Mouse (Mus musculus): Measurements from ENCODE around the gene Xpot. TPM values are rescaled to one million over a fixed set of nuclear protein-coding genes. Genes with fewer than 3 reads are reported as not detected.

Xpot gene
- polyA plus RNA-seq, 1 experiment from 2014 or later = 26.3 TPM

GRCm38 (mm10) chr10:121640150-121640930, 14.2 kb upstream of the Xpot start:
- Histone ChIP-seq H3K4me1 (replicated peaks) (peaks cover 19% of the 10 kb centered on the region), H3K36me3 (no peaks in the 10 kb centered on the region), H3K9me3 (no peaks in the 10 kb centered on the region), H3K4me3 (no peak overlapping the region), H3K9ac (no peak overlapping the region), H3K4me2 (peak overlapping the region; percentile 88), H3K27ac (replicated peaks) (no peak overlapping the region), H3K27me3 (peaks cover 48% of the 10 kb centered on the region)
- ATAC-seq (ENCODE audit: low read depth) = peak; percentile 73; the same call in 1 of the 2 replicates
- WGBS = 45% methylated on average over 6 of the region's 6 CpGs

- ATAC-seq (ENCODE audit: low read depth) = no peak
- 81% methylated on average over 5 of the region's 5 CpGs for WGBS
- no peak overlapping the region for H3K4me3 ChIP-seq
These were observed 13.4 kb upstream of the Xpot start for GRCm38 (mm10) chr10:121639573-121639972.

GRCm38 (mm10) chr10:121636276-121636675, 10.1 kb upstream of the Xpot start:
- Histone ChIP-seq H3K9ac (no peak overlapping the region), H3K27ac (replicated peaks) (no peak overlapping the region), H3K4me3 (no peak overlapping the region), H3K4me1 (replicated peaks) (peaks cover 5% of the 10 kb centered on the region), H3K36me3 (no peaks in the 10 kb centered on the region), H3K4me2 (no peak overlapping the region), H3K27me3 (peaks cover 13% of the 10 kb centered on the region), H3K9me3 (no peaks in the 10 kb centered on the region)
- no peak for ATAC-seq (ENCODE audit: low read depth)
- WGBS = 90% methylated on average over 6 of the region's 6 CpGs

More at GRCm38 (mm10) chr10:121639573-121639972, 13.4 kb upstream of the Xpot start:
- Histone ChIP-seq H3K4me1 (replicated peaks) (peaks cover 19% of the 10 kb centered on the region), H3K9me3 (no peaks in the 10 kb centered on the region), H3K27ac (replicated peaks) (no peak overlapping the region), H3K36me3 (no peaks in the 10 kb centered on the region), H3K9ac (no peak overlapping the region), H3K4me2 (no peak overlapping the region), H3K27me3 (peaks cover 46% of the 10 kb centered on the region)

- Histone ChIP-seq H3K4me3 (no peak overlapping the region), H3K9me3 (no peaks in the 10 kb centered on the region), H3K4me1 (replicated peaks) (no peaks in the 10 kb centered on the region), H3K36me3 (no peaks in the 10 kb centered on the region), H3K27me3 (no peaks in the 10 kb centered on the region), H3K9ac (no peak overlapping the region), H3K4me2 (no peak overlapping the region), H3K27ac (replicated peaks) (no peak overlapping the region)
- ATAC-seq (ENCODE audit: low read depth) = no peak
- 60% methylated on average over 1 of the region's 1 CpGs for WGBS
These were observed 8.0 kb upstream of the Xpot start for GRCm38 (mm10) chr10:121634159-121634558.

- Histone ChIP-seq H3K27me3 (no peaks in the 10 kb centered on the region), H3K36me3 (no peaks in the 10 kb centered on the region), H3K27ac (replicated peaks) (no peak overlapping the region), H3K4me2 (no peak overlapping the region), H3K9ac (no peak overlapping the region), H3K4me1 (replicated peaks) (peaks cover 19% of the 10 kb centered on the region), H3K9me3 (no peaks in the 10 kb centered on the region), H3K4me3 (no peak overlapping the region)
- 86% methylated on average over 6 of the region's 6 CpGs for whole genome bisulfite sequencing
- ATAC-seq (ENCODE audit: low read depth) = no peak
These were observed 2.5 kb upstream of the Xpot start for GRCm38 (mm10) chr10:121628561-121629040.

- H3K9me3 ChIP-seq = no peaks in the 10 kb centered on the region
- no peak overlapping the region for H3K27ac ChIP-seq (replicated peaks)
- no peaks in the 10 kb centered on the region for H3K27me3 ChIP-seq
- 0 out of 2 replicates have a peak, but pooled peaks cover 4% of the 10 kb centered on the region for H3K36me3 ChIP-seq
- no peak overlapping the region for H3K4me2 ChIP-seq
- no peak for ATAC-seq (ENCODE audit: low read depth)
- no peak overlapping the region for H3K9ac ChIP-seq
- no peak overlapping the region for H3K4me3 ChIP-seq
- 85% methylated on average over 10 of the region's 10 CpGs for WGBS
- H3K4me1 ChIP-seq (replicated peaks) = peaks cover 20% of the 10 kb centered on the region
These were observed 1.2 kb upstream of the Xpot start for GRCm38 (mm10) chr10:121627216-121627852.

- no peak; the same call in 1 of the 2 replicates for ATAC-seq (ENCODE audit: low read depth)
- Histone ChIP-seq H3K4me1 (replicated peaks) (peaks cover 20% of the 10 kb centered on the region), H3K27ac (replicated peaks) (peak overlapping the region; percentile 91), H3K4me2 (peak overlapping the region; percentile 73), H3K36me3 (peaks cover 18% of the 10 kb centered on the region), H3K9ac (peak overlapping the region; percentile 89), H3K4me3 (peak overlapping the region; percentile 83), H3K27me3 (no peaks in the 10 kb centered on the region), H3K9me3 (no peaks in the 10 kb centered on the region)
- WGBS = under 1% methylated on average over 41 of the region's 41 CpGs
These were observed 536 bp downstream of the Xpot start for GRCm38 (mm10) chr10:121625407-121626185.

- no peak for ATAC-seq (ENCODE audit: low read depth)
- WGBS = 22% methylated on average over 9 of the region's 9 CpGs
- H3K9ac ChIP-seq = peak overlapping the region; percentile 89
These were observed 1.1 kb downstream of the Xpot start for GRCm38 (mm10) chr10:121625006-121625405.

GRCm38 (mm10) chr10:121623670-121624069, 2.5 kb downstream of the Xpot start:
- H3K27me3 ChIP-seq = no peaks in the 10 kb centered on the region
- H3K9ac ChIP-seq = no peak overlapping the region
- no peak overlapping the region for H3K27ac ChIP-seq (replicated peaks)
- no peak overlapping the region for H3K4me3 ChIP-seq
- no peak for ATAC-seq (ENCODE audit: low read depth)
- no peaks in the 10 kb centered on the region for H3K9me3 ChIP-seq
- 87% methylated on average over 7 of the region's 7 CpGs for WGBS
- no peak overlapping the region for H3K4me2 ChIP-seq
- peaks cover 35% of the 10 kb centered on the region for H3K36me3 ChIP-seq
- H3K4me1 ChIP-seq (replicated peaks) = peaks cover 20% of the 10 kb centered on the region

More at GRCm38 (mm10) chr10:121625006-121625405, 1.1 kb downstream of the Xpot start:
- no peaks in the 10 kb centered on the region for H3K9me3 ChIP-seq
- H3K4me3 ChIP-seq = peak overlapping the region; percentile 83
- no peaks in the 10 kb centered on the region for H3K27me3 ChIP-seq
- H3K4me2 ChIP-seq = peak overlapping the region; percentile 73
- peaks cover 20% of the 10 kb centered on the region for H3K4me1 ChIP-seq (replicated peaks)
- peaks cover 23% of the 10 kb centered on the region for H3K36me3 ChIP-seq
- H3K27ac ChIP-seq (replicated peaks) = no peak overlapping the region

- 91% methylated on average over 6 of the region's 6 CpGs for WGBS
- no peak overlapping the region for H3K4me3 ChIP-seq
- peaks cover 47% of the 10 kb centered on the region for H3K36me3 ChIP-seq
- H3K27me3 ChIP-seq = no peaks in the 10 kb centered on the region
- no peak overlapping the region for H3K4me2 ChIP-seq
- no peak for ATAC-seq (ENCODE audit: low read depth)
- H3K9ac ChIP-seq = no peak overlapping the region
- H3K27ac ChIP-seq (replicated peaks) = no peak overlapping the region
- H3K4me1 ChIP-seq (replicated peaks) = peaks cover 20% of the 10 kb centered on the region
- no peaks in the 10 kb centered on the region for H3K9me3 ChIP-seq
These were observed 3.7 kb downstream of the Xpot start for GRCm38 (mm10) chr10:121622431-121622830.

GRCm38 (mm10) chr10:121615935-121616334, 10.2 kb downstream of the Xpot start:
- H3K4me3 ChIP-seq = no peak overlapping the region
- ATAC-seq (ENCODE audit: low read depth) = no peak
- no peaks in the 10 kb centered on the region for H3K4me1 ChIP-seq (replicated peaks)
- H3K27me3 ChIP-seq = no peaks in the 10 kb centered on the region
- H3K36me3 ChIP-seq = peaks cover 89% of the 10 kb centered on the region
- no peak overlapping the region for H3K4me2 ChIP-seq
- no peak overlapping the region for H3K27ac ChIP-seq (replicated peaks)
- WGBS = 52% methylated on average over 7 of the region's 7 CpGs
- no peak overlapping the region for H3K9ac ChIP-seq
- no peaks in the 10 kb centered on the region for H3K9me3 ChIP-seq

Data from neural tube, embryonic 13.5 days (tissue).